Mouse (Mus musculus) left cerebral cortex, postnatal 10 days (tissue): ENCODE data around the gene Shcbp1l. TPM values are rescaled to one million over a fixed set of nuclear protein-coding genes. Genes with fewer than 3 reads are reported as not detected.

ENCODE experiments used
- total RNA-seq, 2 experiments: library from RNA; stranded (reverse); gene quantifications; 2 replicates each; pipeline ENCODE4 v1.2.3; 2021

Shcbp1l gene
- total RNA-seq, 2 experiments from 2014 or later: 2.7 to 3.2 TPM

Other genes with a start within 250 kb of the Shcbp1l start
- 1 to 10 TPM; 4.5 to 5.4 TPM for gene Lamc2, start 238.7 kb upstream of the Shcbp1l start, total RNA-seq
- 10 to 100 TPM; 42.6 to 44.3 TPM for gene Lamc1, start 92.4 kb upstream of the Shcbp1l start, total RNA-seq
- gene Dhx9, start 62.5 kb downstream of the Shcbp1l start, total RNA-seq: 100 to 1,000 TPM; 127 to 134 TPM
- gene Npl, start 124.9 kb downstream of the Shcbp1l start, total RNA-seq: 1 to 10 TPM; 5.8 to 5.9 TPM
- gene Rgs8, start 227.9 kb downstream of the Shcbp1l start, total RNA-seq: 10 to 100 TPM; 24.3 to 34.0 TPM